Mouse (Mus musculus) bone marrow, adult 2 months (tissue): ENCODE results near the gene Tlr7.

Source experiments
- CTCF ChIP-seq: fragments of 200-500 bp; IDR thresholded peaks from 2 replicates; pipeline ENCODE4 v1.5.1; 2011; ENCODE audit warnings: low read length, control low read depth; ENCODE audit not compliant: control insufficient read depth, insufficient read depth
- POLR2A ChIP-seq: fragments of 200-500 bp; IDR thresholded peaks from 2 replicates; pipeline ENCODE4 v1.6.1; 2011; ENCODE audit warnings: low read depth, mild to moderate bottlenecking, control low read depth, low read length, borderline replicate concordance; ENCODE audit not compliant: control insufficient read depth

DNA sequence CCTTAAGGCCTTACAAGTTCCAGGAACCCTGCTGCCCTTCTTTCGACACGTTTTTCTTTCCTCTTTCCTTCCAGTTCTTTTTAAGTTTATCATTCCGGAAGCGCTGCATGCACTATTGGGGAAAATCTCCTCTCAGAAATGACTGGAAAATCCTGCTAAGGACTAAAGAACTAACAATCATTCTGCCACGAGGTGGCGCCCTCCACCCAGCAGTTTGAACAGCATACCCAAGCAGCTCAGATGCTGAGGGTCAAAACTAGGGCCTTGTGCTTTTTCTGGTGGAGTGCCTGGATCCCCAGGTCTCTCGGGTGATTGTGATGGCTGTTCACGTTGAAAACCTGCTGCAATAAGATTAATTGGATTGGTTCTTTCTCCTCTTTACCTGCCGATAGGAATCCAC is 53.4 kb downstream of the Tlr7 start:
- peak; percentile 73 for TF ChIP-seq CTCF
- TF ChIP-seq POLR2A: no peak
